Mouse (Mus musculus) neural tube, embryonic 10.5 days (tissue): ENCODE data around the gene Nup188.

Source experiments
- DNase-seq: peaks from one replicate; pipeline ENCODE4 v3.0.0-alpha.2; 2017; ENCODE audit warnings: low spot score; ENCODE audit errors: extremely low spot score

Nup188 gene

GRCm38 (mm10) chr2:30345971-30346676 lies 59.9 kb downstream of the Nup188 start:
- no peak for DNase-seq

DNA sequence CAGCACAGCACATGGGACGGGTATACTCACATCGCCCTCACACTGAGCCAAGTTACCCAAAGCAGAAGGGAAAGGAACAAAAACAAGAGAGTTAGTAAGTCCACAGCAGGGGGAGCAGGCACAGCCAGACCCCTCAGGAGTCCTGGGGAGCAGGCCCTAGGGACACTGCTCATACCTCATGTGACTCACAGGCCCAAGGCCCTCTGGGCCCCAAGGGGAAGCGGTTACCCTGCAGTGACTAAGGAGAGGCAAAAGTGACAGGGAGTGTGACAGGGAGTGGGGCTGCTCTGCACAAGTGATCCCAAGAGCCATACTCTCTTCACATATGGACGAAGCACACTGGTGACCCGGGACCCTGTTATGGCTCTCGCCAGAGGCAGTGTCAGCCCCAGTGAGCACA lies 63.0 kb downstream of the Nup188 start:
- DNase-seq: no peak

DNA sequence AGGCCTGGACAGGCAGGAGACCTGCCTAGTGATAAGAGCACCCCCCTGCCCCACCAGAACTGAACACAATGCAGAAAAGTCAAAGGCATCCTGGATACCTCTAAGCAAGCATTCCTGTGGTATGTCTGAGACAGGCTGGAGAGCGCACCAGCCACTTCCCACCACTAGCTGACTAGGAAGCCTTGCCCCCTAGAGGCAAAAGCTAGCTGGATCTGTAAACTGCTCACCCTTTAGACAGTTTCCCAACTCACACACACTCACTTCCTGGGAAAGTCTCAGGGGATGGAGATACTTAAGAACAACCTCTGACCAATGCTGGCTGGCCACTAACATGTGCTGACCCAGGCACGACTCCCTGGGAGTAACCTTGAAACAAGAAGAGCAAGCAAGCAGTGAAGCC lies 65.0 kb downstream of the Nup188 start:
- no peak for DNase-seq

DNA sequence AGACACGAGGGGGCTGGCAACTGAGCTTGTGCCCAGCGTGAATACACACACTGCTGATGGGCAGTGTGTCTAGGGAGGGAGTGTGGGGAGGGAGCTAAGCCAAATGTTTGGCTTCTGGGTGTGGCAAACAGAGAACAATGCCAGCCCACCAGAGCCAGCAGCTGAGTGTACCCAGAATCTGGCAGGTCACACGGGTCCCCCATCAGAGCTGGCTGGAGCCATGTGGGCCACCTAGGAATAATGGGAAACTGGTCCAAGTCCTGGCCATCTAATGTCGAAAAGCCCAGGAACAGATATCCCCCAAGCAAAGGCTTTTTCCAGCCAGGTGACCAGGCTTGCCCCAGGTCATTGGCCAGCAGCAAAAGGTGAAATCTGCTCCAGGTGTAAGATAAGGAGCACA lies 69.7 kb downstream of the Nup188 start:
- no peak for DNase-seq

DNA sequence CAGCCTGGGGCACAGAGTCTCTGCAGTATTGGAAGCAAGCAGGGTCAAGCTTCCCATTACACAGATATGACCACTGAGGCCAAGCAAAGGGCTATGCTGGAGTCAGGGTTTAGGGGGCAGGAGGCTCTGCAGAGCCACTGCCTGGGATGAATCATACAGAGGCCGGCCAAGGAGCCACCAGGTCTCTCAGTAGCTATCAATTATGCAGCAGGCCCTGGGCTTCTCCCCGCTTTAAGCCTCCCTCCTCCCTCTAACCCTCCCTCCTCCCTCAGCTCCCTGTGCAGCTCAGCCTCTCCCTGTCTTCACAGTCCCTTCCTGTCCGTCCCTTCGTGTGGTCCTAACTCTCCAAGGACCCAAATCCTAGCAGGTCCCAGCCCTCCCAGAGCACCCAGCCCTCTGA lies 70.1 kb downstream of the Nup188 start:
- DNase-seq: no peak

- no peak for DNase-seq
Measured at GRCm38 (mm10) chr2:30356906-30357305, 70.7 kb downstream of the Nup188 start.

DNA sequence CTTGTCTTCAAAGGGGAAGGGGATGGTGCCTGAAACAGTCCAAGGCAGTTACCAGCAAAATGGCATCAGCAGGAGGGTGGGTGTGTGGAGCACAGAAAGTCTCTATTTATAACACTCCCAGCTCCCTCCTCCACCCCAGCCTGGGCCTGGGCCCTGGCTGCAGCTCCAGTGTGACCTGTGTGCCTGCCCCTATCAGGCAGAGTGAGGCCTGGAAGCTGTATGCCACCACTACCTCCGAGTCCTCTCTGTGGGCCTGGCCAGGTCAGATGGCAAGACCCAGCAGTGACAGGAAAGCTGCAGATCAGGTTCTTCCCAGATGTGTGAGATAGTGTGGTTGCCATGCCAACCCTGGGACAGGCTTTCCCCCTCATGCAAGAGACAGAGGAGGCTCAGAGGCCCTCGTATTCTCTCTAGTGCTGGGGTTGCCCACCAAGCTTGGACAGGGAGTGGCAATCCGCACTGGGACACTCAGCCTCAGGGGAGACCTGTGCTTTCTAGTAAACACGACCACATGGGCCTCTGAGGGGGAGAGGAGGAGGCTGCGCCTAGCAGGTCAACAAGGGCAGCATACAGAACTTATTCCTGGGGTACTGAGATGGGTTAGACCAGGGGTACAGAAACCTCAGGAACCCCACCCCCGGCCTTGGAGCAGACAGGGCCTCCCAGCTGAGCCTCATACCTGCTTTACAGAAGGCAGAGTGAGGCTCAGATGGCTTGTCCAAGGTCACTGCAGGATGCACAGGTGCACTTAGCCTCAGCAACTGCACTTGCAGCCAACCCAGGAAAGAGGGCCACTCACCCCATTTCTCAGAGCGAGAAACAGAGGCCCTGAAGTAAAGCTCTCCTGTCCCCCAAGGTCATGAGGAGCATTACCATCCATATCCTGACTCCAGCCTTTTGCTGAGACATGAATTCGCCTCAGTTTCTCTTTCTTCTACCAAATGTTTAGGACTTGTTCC lies 71.6 kb downstream of the Nup188 start:
- peak; percentile 33 for DNase-seq

GRCm38 (mm10) chr2:30358533-30359531 lies 72.6 kb downstream of the Nup188 start, which contains the start of gene Sh3glb2:
Gene Sh3glb2 (minus strand): TSS chr2:30359337.
- peak; percentile 82 for DNase-seq

DNA sequence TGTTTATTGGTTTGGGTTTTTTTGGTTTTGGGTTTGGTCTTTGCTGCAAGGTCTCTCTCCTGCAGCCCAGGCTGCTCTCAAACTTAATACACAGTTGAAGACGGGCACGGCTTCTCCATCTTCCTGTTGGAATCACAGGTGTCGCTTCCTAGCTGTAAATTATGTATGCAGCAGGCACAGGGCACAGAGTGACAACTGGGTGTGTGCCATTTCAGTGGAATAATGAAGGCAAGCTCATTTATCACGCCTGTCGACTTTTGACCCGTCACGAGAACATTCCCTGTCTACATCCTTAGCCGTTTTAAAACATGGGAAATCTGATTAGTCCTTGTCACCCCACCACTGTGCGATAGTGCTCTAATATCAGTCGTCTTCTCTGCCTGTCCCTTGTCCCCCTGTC lies 74.4 kb downstream of the Nup188 start:
- DNase-seq: no peak

DNA sequence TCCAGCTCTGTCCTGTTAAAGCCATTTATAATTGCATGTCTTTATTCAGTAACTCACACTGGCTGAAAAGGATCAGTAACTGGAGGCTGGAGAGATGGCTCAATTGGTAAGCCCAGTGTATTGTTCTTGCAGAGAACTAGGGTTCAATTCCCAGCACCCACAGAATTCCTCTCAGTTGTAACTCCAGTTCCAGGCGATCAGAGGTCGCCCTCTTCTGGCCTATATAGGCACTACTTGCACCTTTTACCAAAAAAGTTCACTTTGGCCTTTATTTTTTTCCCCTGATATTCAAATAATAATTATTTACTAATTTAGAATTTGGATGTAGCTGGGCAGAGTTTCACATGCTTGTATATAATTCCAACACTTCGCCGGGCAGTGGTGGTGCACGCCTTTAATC lies 76.7 kb downstream of the Nup188 start:
- no peak for DNase-seq

- peak; percentile 96 for DNase-seq
Measured at GRCm38 (mm10) chr2:30363773-30364650, 77.8 kb downstream of the Nup188 start, which contains the start of gene Miga2. Gene Miga2 (plus strand): TSS chr2:30364233.

- no peak for DNase-seq
Measured at GRCm38 (mm10) chr2:30365281-30366069, 79.3 kb downstream of the Nup188 start.

DNA sequence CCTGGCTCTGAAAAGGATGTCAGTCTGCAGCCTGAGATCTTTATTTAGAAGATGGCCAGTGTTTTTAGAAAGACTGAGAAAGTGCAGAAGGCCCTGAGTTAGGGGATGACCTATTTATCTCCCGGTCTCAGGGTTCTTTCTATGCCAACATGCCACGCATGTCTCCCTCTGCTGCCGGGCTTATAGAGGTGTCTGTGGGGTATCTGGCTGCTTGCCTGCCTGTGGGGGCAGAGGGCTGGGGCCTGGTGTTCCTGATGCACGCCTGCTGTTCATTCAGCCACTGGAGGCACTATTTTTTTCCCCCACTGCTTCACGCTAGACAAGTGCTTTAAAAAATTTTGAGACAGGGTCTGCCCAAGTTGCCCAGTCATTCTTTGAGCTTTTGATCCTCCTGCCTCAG lies 80.0 kb downstream of the Nup188 start:
- DNase-seq: no peak

DNA sequence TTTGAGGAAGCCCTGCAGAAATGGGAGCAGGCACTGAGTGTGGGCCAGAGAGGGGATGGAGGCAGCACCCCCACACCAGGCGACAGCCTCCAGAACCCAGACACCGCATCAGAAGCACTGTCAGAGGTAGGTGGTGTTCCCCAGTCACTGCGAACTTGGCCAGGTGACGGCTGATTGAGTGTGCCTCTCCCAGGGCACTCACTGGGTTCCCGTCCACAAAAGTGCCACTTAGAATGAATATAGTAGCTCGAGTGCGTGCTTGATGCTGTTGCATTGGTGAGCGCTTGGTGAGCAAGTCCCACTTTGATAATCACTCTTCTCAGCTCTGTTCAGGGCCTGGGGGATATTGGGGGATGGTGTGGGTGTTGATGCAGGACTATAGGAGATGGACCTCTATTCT lies 85.3 kb downstream of the Nup188 start:
- no peak for DNase-seq

DNA sequence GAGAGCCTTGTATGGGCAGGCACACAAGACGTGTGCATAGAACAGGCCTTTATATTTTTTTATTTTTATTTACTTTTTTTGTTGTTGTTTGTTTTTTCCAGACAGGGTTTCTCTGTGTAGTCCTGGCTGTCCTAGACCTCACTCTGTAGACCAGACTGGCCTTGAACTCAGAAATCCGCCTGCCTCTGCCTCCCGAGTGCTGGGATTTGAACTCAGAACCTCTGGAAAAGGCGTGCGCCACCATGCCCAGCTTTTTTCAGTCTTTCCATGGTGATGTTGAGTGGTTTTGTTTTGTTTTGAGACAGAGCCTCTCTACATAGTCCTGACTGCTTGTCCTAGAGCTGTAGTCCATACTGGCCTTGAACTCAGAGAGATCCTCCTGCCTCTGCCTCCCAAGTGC lies 86.5 kb downstream of the Nup188 start:
- no peak for DNase-seq

GRCm38 (mm10) chr2:30375893-30376292 lies 89.7 kb downstream of the Nup188 start:
- DNase-seq: no peak

- DNase-seq: no peak
Measured at GRCm38 (mm10) chr2:30377721-30378120, 91.5 kb downstream of the Nup188 start.

- no peak for DNase-seq
Measured at GRCm38 (mm10) chr2:30379307-30379706, 93.1 kb downstream of the Nup188 start.
